Mouse (Mus musculus) kidney, embryonic 15.5 days (tissue): ENCODE measurements around the gene C1galt1. TPM values are rescaled to one million over a fixed set of nuclear protein-coding genes. Genes with fewer than 3 reads are reported as not detected.
A peak's percentile ranks its signal among the peaks of the same experiment; 100 is the strongest.

Experiments
- ATAC-seq: fragments of 200-750 bp; cut with Nextera tagmentation; replicated peaks from 2 replicates; pipeline ENCODE4 v1.8.0; 2017; ENCODE audit warnings: moderate TSS enrichment; ENCODE audit not compliant: low FRiP score
- H3K27ac ChIP-seq: fragments of 300-500 bp; sonication (generic); 2 replicates; pipeline ENCODE4 v1.5.1; 2015; ENCODE audit warnings: mild to moderate bottlenecking, inconsistent platforms
- H3K27me3 ChIP-seq: fragments of 300-500 bp; sonication (generic); 2 replicates; pipeline ENCODE4 v1.6.1; 2015; ENCODE audit warnings: inconsistent platforms
- H3K36me3 ChIP-seq: fragments of 300-500 bp; sonication (generic); 2 replicates; pipeline ENCODE4 v1.6.1; 2015; ENCODE audit warnings: inconsistent platforms
- H3K4me1 ChIP-seq: fragments of 300-500 bp; sonication (generic); 2 replicates; pipeline ENCODE4 v1.6.1; 2015; ENCODE audit warnings: inconsistent platforms
- H3K4me2 ChIP-seq: fragments of 300-500 bp; sonication (generic); 2 replicates; pipeline ENCODE4 v1.6.1; 2015; ENCODE audit warnings: moderate library complexity, mild to moderate bottlenecking, inconsistent platforms
- H3K4me3 ChIP-seq: fragments of 300-500 bp; sonication (generic); replicated peaks from 2 replicates; pipeline ENCODE4 v1.5.1; 2015; ENCODE audit warnings: mild to moderate bottlenecking, inconsistent platforms
- H3K9ac ChIP-seq: fragments of 300-500 bp; sonication (generic); 2 replicates; pipeline ENCODE4 v1.6.1; 2015; ENCODE audit warnings: mild to moderate bottlenecking, inconsistent platforms
- H3K9me3 ChIP-seq: fragments of 300-500 bp; sonication (generic); replicated peaks from 2 replicates; pipeline ENCODE4 v1.6.1; 2016; ENCODE audit warnings: inconsistent platforms
- WGBS: fragments of 180-500 bp; shearing (Covaris S2); methylation state at CpG from one replicate; pipeline ENCODE4 v1.1.7; 2015; ENCODE audit warnings: mixed read lengths; 5-methylcytosine and 5-hydroxymethylcytosine counted together
- polyA plus RNA-seq: library from polyadenylated mRNA; unstranded; fragments of >200 nt; fragmentation: Nextera tagmentation; extraction: Ambion mirVana; gene quantifications from 2 replicates; pipeline ENCODE4 v1.2.1, GENCODE M21; 2015

C1galt1 gene
- polyA plus RNA-seq, 1 experiment from 2014 or later, result 3.1 TPM

DNA sequence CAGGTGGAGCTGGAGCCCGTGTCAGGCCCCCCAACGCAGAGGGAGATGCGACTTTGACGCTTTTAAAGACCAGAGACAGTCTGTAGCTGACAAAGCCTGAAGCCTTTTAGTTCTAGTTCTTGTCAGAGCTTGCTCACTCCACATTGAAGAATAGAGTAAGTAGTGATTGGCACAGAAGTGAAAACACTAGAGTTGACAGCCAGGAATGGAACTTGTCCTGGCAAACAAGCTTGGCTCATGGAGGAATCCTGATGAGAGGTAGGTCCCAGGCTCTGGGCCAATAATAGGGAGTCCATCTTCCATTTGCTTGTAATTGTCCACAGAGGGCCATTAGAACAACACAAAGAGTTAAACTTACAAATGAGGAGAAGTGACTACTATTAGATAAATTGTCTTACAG is 18.7 kb downstream of the C1galt1 start:
- Histone ChIP-seq H3K9ac (no peak overlapping the region), H3K36me3 (peaks cover 21% of the 10 kb centered on the region), H3K4me3 (no peak overlapping the region), H3K4me1 (0 out of 2 replicates have a peak, but pooled peaks cover 2% of the 10 kb centered on the region), H3K27ac (no peak overlapping the region), H3K27me3 (no peaks in the 10 kb centered on the region), H3K4me2 (no peak overlapping the region), H3K9me3 (no peaks in the 10 kb centered on the region)
- WGBS, result 94% methylated on average over 4 of the region's 4 CpGs
- no peak for ATAC-seq

DNA sequence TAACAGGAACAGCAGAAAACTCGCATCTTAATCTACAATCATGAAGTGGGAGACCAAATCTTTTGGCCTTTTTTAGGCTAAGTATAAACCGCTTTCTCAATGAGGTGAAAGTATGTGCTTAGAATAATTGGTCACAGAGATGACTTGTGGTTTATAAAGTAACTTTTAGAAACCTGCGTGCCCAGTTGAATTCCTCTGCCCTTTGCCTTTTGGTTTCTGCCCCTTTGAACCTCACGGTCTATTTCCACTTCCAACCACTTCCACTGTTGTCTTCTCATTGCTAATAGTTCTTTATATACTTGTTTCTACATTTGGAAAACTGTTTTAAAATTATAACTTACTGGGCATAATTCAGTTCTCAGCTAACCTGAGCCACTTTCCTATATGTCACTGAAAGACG is 32.2 kb downstream of the C1galt1 start:
- no peaks in the 10 kb centered on the region for H3K9me3 ChIP-seq
- no peaks in the 10 kb centered on the region for H3K27me3 ChIP-seq
- no peak overlapping the region for H3K4me2 ChIP-seq
- no peak overlapping the region for H3K4me3 ChIP-seq
- H3K36me3 ChIP-seq, result 0 out of 2 replicates have a peak, but pooled peaks cover 3% of the 10 kb centered on the region
- no peak overlapping the region for H3K27ac ChIP-seq
- no peaks in the 10 kb centered on the region for H3K4me1 ChIP-seq
- no peak for ATAC-seq
- H3K9ac ChIP-seq, result no peak overlapping the region
- 89% methylated on average over 5 of the region's 5 CpGs for WGBS

DNA sequence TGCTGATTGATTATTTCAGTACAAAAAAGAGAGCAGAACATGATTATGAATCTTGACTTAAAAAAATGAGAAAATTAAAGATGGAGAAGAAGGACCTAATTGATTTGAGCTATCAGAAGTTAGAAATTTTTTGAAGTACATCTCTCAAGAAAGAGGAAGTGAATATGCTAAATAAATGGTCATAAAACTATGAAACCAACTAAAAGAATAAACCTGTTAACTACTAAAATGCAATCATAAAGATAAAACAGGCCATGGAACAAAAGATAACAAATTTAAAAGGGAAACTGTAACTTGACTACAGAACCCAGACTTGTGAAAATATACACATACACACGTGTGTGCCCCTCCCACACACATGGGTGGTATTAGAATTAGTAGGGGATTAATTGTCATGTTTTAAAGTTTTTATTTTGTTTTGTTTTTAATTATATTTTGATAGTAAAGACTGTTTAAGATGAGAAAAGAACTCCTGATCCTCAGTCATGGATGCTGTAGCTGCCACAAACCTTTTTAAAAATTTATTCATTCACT is 37.0 kb downstream of the C1galt1 start:
- Histone ChIP-seq H3K4me1 (no peaks in the 10 kb centered on the region), H3K27ac (no peak overlapping the region), H3K27me3 (no peaks in the 10 kb centered on the region), H3K36me3 (no peaks in the 10 kb centered on the region), H3K4me3 (no peak overlapping the region), H3K9me3 (no peaks in the 10 kb centered on the region), H3K4me2 (no peak overlapping the region), H3K9ac (no peak overlapping the region)
- no peak for ATAC-seq
- WGBS, result 42% methylated on average over 1 of the region's 1 CpGs

DNA sequence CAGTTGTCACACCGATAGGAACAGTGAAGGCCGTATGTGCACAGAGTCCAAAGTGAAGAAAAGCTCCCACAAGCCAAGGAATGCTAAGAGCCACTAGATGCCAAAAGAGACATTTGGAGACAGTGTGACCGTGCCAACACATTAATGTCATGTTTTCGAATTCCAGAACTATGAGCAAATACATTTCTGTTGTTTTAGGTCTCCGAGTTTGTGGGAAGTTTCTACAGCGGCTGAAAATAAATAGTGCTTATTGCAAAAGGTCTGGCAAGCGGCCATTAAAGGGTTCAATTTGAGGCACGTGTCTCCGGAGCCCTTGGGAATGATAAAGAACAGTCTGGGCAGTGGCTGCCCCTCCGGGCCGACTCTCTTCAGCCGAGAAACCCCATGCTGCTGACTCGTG is 37.9 kb downstream of the C1galt1 start:
- Histone ChIP-seq H3K4me2 (no peak overlapping the region), H3K9ac (no peak overlapping the region), H3K9me3 (no peaks in the 10 kb centered on the region), H3K4me1 (no peaks in the 10 kb centered on the region), H3K36me3 (no peaks in the 10 kb centered on the region), H3K27ac (no peak overlapping the region), H3K4me3 (no peak overlapping the region), H3K27me3 (no peaks in the 10 kb centered on the region)
- 74% methylated on average over 13 of the region's 13 CpGs for WGBS
- 0 out of 2 replicates have a peak, but pooled peaks have one; percentile 25 for ATAC-seq

DNA sequence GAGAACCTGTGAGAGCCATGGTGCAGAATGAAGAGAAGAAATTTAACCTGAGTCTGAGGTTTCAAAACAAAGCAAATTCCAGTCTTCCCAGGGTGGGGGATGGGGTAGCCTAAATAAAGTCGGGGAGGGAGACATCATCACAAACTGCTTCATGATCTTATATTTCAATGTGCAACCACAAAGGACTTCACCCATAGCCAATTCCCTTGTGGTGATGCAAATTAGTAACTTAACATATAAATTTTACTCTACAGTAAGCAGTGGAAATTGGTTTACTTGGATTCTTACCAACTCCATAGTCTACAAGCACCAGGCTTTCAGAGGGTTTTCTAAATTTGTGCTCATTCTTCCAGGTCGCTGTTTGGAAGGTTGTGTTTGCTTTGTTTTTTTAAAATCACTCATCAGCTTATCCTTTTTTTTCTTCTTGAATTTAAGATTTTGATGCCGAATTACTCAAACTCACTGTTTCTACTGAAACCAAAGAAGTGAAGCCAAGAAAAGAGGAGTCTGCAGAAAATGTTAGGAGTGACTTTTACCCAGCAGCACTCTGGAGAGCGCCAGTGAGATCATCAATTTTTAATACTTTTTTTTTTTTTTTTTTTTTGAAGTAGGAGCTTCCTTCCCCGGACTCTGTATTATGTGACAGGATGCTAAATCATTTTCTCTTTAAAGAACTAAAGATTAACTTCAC is 41.5 kb downstream of the C1galt1 start:
- no peak overlapping the region for H3K9ac ChIP-seq
- H3K4me2 ChIP-seq, result no peak overlapping the region
- H3K4me1 ChIP-seq, result no peaks in the 10 kb centered on the region
- H3K4me3 ChIP-seq, result no peak overlapping the region
- H3K9me3 ChIP-seq, result no peaks in the 10 kb centered on the region
- 63% methylated on average over 5 of the region's 5 CpGs for WGBS
- no peaks in the 10 kb centered on the region for H3K36me3 ChIP-seq
- ATAC-seq, result no peak
- no peaks in the 10 kb centered on the region for H3K27me3 ChIP-seq
- no peak overlapping the region for H3K27ac ChIP-seq

DNA sequence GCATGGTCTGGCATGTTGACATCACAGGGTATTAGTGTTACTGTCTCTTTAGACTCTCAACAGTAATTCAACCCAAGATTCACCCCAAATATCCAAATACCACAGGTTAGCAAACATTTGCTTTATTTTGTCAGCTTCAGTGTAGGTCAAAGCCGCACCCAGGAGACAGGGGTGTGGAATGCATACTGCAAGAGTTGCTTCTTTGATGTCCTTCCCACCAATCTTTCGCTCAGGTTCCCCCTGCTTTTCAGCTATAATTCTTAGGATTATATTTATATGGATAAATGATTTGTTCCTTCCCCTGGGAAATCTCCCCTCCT is 42.0 kb downstream of the C1galt1 start:
- ATAC-seq, result no peak
- WGBS, result 73% methylated on average over 2 of the region's 2 CpGs
- Histone ChIP-seq H3K4me3 (no peak overlapping the region), H3K36me3 (no peaks in the 10 kb centered on the region), H3K27ac (no peak overlapping the region), H3K9me3 (no peaks in the 10 kb centered on the region), H3K9ac (no peak overlapping the region), H3K4me2 (no peak overlapping the region), H3K4me1 (no peaks in the 10 kb centered on the region), H3K27me3 (no peaks in the 10 kb centered on the region)

DNA sequence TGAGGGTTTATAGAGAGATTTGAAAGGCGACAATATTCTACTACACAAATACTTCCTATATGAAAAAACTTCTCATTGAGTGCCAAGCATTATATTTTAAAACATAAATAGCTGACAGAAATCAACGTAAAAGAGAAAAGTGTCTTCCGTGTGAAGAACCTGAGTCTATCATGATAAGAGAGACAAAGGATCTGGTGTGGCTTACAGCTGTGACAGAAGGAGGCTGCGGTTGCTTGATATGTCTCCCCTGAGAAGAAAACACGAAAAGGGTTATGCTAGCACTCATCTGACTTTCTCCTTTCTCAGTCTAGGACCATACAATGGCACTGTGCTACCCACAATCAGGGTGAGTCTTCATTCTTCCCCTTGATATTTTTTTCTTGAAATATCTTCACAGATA is 51.7 kb downstream of the C1galt1 start:
- Histone ChIP-seq H3K27me3 (no peaks in the 10 kb centered on the region), H3K9ac (no peak overlapping the region), H3K4me3 (no peak overlapping the region), H3K36me3 (no peaks in the 10 kb centered on the region), H3K4me2 (no peak overlapping the region), H3K4me1 (no peaks in the 10 kb centered on the region), H3K9me3 (no peaks in the 10 kb centered on the region), H3K27ac (no peak overlapping the region)
- ATAC-seq, result no peak
- WGBS, result 89% methylated on average over 5 of the region's 5 CpGs

DNA sequence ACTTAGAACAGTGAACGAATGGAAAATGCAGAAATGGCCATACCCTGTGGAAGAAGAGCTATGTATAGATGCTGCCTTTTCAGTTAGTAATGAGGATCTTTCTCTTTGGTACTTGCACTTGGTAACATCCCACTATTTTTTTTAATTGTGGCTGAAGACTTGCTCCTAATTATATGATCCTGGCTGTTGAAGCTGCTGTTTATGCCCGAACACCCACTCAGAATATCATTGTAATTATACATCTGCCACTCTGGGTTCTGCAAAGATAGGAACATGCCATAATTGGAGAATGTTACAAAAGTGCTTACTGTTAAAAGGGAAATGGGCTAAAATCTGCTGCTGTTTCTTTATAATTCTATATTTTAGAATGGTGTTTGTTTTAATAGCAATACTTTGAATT is 67.4 kb downstream of the C1galt1 start:
- Histone ChIP-seq H3K36me3 (no peaks in the 10 kb centered on the region), H3K4me1 (no peaks in the 10 kb centered on the region), H3K4me3 (no peak overlapping the region), H3K9me3 (no peaks in the 10 kb centered on the region), H3K9ac (no peak overlapping the region), H3K27me3 (no peaks in the 10 kb centered on the region), H3K27ac (no peak overlapping the region), H3K4me2 (no peak overlapping the region)
- no peak for ATAC-seq
- 87% methylated on average over 2 of the region's 2 CpGs for WGBS

Other genes starting within 250 kb of the C1galt1 start
- gene Asns, start 151.6 kb upstream of the C1galt1 start, polyA plus RNA-seq, result 32.8 and 38.1 TPM in 2 replicates